Mouse (Mus musculus) cerebellum, postnatal 36 days (tissue): ENCODE results near the gene Mpnd.

ENCODE experiments used
- DNase-seq, 2 experiments: peaks; one replicate each; pipeline ENCODE4 v3.0.0; 2021 to 2022; ENCODE audit warnings: mixed read lengths in 2 of 2

The Mpnd gene

DNA sequence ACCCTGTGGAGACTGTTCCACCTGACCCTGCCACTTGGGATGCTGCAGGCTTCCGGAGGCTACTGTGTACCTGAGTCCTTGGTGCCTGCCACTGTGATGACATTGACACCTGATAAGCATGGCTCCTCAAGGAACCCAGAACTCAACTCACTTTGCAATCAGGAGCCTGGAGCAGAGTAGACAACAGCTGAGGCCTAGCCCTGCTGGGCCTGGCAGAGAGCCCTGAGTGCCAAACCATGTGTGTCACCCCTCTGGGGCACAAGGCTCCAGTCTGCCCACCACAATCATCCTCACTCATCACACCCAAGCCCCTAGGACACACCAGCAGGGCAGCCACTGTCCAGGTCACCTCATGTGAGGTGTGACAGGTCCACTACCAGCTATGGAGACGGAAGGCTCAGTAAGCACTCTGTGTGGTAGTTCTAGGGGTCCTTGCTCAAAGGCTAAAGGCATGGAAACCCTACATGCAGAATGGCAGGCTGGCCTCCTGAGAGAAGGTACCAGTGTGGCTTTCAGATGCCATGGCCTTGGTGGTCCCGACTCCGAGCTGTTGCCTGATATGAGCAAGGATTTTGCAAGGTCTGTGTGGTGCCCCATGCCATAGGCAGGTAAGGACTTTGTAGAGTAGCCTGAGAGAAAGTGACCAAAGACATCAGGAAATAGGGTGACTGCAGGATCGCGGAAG lies 15.0 kb downstream of the Mpnd start:
- no peak for DNase-seq

DNA sequence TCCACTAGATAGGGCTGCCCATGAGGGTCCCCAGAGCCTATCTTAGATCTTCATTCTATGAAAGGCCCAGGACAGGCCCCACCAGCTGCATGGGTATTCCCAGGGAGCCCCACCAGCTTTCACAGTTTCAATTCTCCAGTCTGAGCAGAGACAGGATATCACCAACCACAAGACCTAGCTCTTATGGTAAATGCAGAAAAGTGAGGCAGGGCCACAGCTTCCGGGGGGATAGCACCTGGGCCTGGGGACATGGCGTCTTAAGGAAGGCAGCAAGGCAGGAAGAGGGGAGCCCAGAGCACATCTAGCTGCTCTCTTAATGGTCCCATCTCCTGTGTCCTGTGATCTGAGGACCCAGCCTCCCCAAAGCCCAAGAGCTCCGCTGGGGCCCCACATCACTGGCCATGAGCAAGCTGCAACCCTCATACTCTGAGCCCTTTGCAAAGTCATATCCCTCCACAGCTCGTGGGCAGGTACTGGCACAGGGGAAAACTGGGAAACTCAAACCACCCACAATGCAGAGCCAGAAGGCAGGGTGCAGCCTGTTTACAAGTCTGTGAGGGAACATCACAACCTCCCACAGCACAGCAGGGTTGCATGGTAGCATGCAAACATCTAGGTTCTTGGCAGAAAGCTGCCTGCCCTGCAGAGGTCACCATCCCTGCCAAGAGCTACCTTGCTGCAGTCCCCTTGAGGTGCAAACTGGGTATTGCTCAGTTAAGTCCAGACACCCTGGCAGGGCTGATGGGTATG lies 15.8 kb downstream of the Mpnd start:
- no peak for DNase-seq

- DNase-seq: peak; percentile 73 to 75
Measured at GRCm38 (mm10) chr17:56022131-56022988, 16.8 kb downstream of the Mpnd start.

GRCm38 (mm10) chr17:56022989-56023290 lies 17.4 kb downstream of the Mpnd start:
- no peak for DNase-seq

GRCm38 (mm10) chr17:56023386-56023785 lies 17.9 kb downstream of the Mpnd start:
- no peak for DNase-seq

- DNase-seq: no peak
Measured at GRCm38 (mm10) chr17:56024476-56024875, 19.0 kb downstream of the Mpnd start.

GRCm38 (mm10) chr17:56024931-56025330 lies 19.4 kb downstream of the Mpnd start:
- no peak for DNase-seq

- DNase-seq: no peak
Measured at GRCm38 (mm10) chr17:56026303-56026702, 20.8 kb downstream of the Mpnd start.

- no peak for DNase-seq
Measured at GRCm38 (mm10) chr17:56026881-56027280, 21.4 kb downstream of the Mpnd start.

DNA sequence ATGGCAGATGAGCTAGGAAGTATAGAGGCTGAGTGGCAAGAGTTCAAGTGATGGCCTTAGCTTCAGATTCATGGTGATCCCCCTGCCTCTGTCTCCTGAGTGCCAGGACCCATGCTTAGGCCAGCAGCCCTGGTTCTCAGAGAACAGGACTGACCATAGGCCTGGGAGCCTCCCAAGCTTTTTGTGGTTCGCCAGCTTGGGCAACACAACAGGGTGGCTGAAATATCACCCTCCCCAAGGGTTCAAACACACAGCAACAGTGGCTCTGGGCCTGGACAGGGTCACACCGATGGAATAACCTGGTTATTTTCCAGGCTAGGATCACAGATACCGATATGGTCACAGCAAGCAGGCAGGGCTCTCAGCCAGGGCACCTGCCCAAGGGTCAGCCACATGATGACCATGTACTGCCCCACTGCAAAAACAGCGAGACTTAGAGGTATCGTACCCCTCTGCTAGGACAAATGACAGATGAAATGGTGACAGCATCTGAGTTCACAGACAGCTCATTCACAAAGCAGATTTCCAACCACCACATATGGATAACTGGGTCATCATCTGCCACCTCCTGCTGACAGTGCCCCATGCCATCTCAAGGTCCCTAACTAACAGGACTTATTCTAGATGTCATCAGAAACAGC lies 22.4 kb downstream of the Mpnd start:
- peak; percentile 46 to 61 for DNase-seq

GRCm38 (mm10) chr17:56030238-56030870 lies 24.8 kb downstream of the Mpnd start:
- peak in 1 of 2 experiments; percentile 47 for DNase-seq

- DNase-seq: no peak
Measured at GRCm38 (mm10) chr17:56030919-56031318, 25.4 kb downstream of the Mpnd start.

DNA sequence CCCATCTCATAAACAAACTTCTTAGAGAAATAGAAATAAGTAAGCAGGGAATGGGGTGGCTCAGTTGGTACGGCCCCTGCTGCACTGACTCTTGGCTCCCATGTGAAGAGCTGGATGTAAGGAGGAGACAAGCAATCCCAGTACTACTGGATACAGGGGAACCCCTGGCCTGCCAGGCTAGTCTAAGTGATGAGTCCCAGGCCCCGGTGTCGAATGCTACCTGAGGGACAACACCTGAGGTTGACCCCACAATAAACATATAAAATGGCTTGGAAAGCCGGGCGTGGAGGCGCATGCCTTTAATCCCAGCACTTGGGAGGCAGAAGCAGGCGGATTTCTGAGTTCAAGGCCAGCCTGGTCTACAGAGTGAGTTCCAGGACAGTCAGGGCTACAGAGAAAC lies 25.9 kb downstream of the Mpnd start:
- DNase-seq: no peak

GRCm38 (mm10) chr17:56032127-56032733 lies 26.7 kb downstream of the Mpnd start:
- DNase-seq: no peak

DNA sequence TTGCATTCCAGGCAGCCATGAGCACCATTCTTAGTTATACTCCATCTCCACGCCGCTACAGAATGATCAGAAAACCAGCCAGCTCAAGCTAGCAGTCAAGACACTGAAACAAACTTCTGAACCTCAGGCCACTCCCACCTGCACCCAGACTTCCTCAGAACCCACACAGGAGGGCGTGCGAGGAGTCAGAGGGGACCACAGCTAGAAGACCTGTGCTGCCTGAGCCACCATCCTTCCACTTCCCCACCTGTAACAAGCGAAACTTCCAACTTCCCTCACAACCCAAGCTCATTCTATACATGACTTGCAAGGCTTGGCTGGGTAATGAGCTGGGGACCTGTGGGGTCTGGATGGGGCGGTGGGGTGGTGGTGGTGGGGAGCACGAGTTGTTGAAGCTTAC lies 27.3 kb downstream of the Mpnd start:
- DNase-seq: no peak

GRCm38 (mm10) chr17:56034040-56034725 lies 28.7 kb downstream of the Mpnd start:
- no peak for DNase-seq

DNA sequence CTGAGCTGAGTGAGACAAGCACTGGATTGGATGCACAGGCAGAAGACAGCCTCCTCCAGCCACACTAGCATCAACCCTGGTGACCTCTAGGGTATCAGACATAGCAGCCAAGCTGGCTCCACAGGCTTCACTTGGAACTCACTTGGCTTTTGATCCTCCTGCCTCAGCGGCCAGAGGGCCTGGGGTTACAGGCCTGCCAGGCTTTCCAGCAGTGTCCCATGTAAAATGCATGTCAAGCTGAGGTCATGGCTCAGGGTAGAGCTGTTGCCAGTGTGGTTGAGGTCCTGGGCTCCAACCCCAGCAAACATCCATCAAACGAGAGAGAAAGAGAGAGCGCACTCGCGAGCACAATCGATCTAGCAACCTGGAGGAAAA lies 29.2 kb downstream of the Mpnd start:
- DNase-seq: no peak

GRCm38 (mm10) chr17:56035216-56035615 lies 29.7 kb downstream of the Mpnd start:
- DNase-seq: no peak

DNA sequence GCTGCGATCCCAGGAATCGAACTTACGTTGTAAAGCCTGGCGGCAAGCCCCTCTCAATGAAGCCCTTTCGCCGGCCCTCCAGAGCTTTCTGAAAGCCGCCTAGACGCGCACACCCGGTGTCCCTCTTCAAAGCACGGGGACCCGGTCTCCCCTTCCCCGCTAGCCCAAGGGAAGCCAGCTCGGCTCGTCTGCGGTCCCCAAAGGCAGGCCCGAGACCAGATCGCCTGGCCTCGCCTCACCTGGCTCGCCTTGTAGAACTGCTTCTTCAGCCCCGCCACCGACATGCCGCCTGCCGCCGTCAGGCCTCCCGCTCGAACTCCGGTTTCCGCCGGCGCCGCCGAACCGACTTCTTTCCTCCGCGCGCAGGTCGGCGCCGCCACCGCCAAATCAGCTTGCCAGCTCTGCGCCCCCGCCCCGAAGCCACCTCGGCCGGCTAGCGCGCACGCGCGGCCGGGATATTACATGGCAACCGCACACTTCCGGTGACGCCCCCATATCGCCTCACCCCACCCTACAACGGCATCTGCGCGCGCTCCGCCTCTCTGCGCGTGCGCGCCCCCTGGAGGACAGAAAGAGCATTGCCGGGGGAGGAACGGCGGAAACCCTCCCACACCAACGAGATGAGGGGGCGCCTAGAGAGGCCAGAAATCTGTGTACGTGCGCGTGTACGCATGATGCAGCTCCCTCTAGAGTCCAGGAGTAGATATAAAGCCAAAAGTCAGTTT lies 30.8 kb downstream of the Mpnd start, which contains the start of gene Sh3gl1:
Gene Sh3gl1, minus strand, starts transcription at position 460 of the 725 bp plus-strand sequence.
- DNase-seq: peak; percentile 99

- no peak for DNase-seq
Measured at GRCm38 (mm10) chr17:56036901-56037287, 31.4 kb downstream of the Mpnd start.
